Mouse (Mus musculus): Measurements from ENCODE around the gene Scn2b.

Scn2b gene

DNA sequence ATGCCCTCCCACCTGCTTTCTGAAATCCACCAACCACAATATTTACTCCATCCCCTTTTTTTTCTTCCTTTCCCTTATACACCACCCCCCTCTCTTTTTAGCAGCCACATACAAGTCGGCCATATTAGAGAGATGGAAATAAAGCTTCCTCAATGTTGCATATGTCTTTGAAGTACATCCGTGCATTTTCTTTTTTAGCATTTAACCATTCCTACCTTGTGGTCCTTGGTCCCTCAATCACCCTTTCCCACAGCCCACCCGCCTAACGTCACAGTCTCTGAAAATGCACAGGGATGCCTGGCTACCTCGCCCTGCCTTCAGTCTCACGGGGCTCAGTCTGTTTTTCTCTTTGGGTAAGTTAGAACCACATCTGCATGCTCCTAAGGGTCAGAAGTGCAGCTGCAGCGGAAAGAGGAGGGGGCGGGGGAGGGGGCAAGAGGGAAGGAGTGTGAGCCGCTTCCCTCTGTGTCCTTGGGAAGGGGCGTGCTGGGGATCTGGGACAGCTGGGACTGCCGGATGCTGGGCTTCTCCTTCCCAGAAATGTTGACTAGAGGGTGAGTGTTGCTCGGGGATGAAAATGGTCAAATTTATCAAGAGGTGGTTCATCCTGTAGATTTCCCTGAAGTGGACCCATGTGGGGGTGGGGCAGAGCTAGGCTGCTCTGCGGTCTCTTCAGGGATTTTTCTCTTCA, at the start of gene Scn2b:
TSS of gene Scn2b (plus strand) at position 42 of the 691 bp plus-strand sequence.
- in situ Hi-C loops (cut with MboI; ENCODE audit: low pct_unique_long_range_greater_than_20kb in 1 of 2, low sequenced_read_pairs in 2 of 2, unreplicated experiment in 1 of 2), result no loop called here

DNA sequence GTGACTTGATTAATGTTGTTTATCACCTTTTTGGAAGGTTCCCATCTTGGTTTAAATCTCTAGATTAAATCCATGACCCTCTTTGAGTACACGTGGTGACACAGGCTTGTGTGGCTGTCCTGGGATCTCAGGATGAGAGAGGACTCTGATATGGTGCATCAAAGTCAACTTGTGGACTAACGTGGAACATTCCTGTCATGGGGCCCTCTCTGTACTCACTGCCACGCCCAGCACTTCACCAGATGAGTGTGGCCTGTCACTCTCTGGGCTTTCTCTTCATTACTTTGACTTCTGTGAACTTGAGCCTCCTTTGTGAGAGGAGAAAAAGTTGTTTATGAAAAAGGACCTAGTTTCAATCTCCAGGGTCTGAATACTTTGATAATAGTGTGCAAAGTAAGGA, 45.8 kb upstream of the Scn2b start:
- in situ Hi-C loops (cut with MboI; ENCODE audit: low pct_unique_long_range_greater_than_20kb in 1 of 2, low sequenced_read_pairs in 2 of 2, unreplicated experiment in 1 of 2), result no loop called here

DNA sequence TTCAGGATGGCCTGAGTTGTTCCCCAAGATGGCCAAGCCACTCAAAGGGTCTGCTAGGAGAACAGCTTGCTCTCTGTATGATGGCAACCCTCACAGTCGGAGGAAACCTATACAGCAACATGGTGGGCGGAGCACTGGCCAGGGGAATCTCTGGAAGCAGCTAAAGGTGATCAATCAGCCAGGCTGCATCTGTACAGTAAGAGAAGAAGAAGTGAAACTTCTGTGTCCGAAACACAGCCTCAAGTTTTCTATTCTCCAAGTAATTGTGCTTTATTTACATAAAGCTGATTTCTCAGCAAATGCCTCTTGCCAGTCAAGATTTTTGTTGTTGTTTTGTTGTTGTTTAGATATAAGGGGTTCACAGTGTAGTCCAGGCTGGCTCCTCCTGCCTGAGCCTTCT, 39.7 kb upstream of the Scn2b start:
- in situ Hi-C loops (cut with MboI; ENCODE audit: low pct_unique_long_range_greater_than_20kb in 1 of 2, low sequenced_read_pairs in 2 of 2, unreplicated experiment in 1 of 2), result no loop called here

DNA sequence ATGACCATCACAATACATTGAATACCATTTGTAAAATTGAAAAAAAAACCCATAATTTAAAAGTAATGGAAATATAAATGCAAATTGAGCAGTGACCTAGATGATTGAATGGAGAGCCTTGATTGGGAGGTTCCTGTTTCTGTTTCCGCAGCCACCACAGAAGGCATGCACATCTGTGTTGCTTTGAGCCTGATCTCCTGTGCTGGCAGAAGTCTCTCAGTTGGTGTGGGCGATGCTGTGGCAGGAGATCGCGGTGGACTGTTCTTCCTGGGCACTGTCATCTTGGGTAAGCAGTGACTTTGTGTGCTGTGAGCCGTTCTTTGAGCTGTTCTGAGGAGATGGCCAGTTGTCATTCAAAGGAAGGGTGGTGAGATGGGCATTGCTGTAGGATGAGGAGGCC, 38.6 kb upstream of the Scn2b start, which contains the start of gene Jaml:
TSS of gene Jaml (plus strand) at position 173 of the 400 bp plus-strand sequence.
- in situ Hi-C loops (cut with MboI; ENCODE audit: low pct_unique_long_range_greater_than_20kb in 1 of 2, low sequenced_read_pairs in 2 of 2, unreplicated experiment in 1 of 2), result no loop called here

DNA sequence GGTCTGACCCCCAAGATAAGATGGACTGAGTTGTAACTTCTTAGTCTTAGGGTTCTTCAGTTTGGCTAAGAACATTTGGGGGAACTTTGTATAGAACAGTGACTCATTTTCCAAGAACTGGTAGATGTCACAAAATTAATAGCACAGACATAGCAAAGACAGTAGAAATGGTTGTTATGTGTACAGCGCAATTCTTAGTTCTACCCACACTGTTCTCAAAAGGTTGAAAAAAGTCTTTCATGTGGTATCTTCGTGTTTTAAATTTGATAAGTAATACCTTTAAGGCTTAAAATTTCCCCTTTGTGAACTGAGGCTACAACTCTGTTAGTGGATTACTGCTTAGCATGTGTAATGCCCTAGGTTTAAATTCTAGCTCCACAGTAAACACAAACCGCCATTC, 34.5 kb upstream of the Scn2b start:
- in situ Hi-C loops (cut with MboI; ENCODE audit: low pct_unique_long_range_greater_than_20kb in 1 of 2, low sequenced_read_pairs in 2 of 2, unreplicated experiment in 1 of 2), result no loop called here

DNA sequence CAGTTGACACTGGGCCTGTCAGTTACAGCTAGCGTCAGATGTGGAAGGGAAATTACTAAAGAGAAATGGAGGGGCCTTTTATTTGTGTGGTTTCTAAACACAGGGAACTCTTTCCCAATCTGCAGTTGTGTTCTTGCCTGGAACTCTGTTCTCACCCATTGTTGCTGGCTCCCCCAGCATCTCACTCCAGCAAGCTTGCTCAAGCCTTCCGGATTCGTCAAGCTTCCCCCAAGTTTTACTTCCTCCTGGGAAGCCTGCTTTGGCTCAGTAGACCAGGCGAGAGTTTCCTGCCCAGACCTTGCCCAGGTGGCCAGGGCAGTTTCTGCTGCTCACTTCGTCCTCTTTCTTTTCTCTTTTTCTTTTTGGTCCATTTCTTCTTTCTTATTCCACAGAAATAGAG, 33.0 kb upstream of the Scn2b start:
- in situ Hi-C loops (cut with MboI; ENCODE audit: low pct_unique_long_range_greater_than_20kb in 1 of 2, low sequenced_read_pairs in 2 of 2, unreplicated experiment in 1 of 2), result no loop called here

DNA sequence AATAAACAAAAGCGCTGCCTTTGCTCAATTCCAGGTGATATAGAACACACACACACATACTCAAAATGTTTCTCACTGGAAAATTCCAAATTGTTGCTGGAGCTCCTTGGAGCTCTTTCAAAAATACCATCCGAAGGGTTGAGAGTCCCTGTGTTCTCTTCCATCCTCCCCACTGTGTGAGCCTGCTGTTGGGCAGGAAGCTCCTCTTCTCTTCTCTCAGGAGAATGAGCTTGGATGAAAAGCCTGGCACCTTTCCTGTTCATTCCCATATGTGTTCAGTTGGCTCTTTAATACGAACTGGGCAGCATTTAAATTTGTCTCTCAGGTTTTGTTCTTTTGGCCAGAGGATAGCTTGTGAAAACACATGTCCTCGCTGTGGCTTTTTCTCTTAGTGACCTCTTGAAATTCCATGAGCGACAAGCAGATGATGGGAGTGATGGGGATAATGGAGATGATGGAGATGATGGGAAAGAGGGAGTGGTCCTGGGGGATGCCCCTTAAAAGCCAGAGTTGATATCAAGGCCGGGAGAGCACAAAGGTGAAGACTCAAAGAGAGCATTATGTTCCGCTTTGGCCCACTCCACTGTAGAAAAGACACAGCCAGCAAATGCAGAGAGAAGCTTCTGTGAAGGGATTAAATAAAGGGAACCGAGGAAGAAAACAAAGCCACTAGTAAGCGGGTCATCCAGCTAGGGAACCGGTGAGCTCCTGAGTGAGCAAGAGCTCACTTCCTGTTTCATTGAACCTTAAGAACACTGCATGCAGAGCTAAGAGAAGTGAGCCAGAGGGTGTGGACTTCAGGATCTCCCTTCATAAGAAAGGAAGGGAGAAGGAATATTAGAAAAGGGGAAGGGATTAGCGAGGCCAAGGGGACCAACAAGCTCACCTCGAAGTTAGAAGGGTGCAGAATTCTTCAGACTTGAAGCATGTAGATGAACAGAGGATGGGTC, 31.6 kb upstream of the Scn2b start:
- in situ Hi-C loops (cut with MboI; ENCODE audit: low pct_unique_long_range_greater_than_20kb in 1 of 2, low sequenced_read_pairs in 2 of 2, unreplicated experiment in 1 of 2), result no loop called here

DNA sequence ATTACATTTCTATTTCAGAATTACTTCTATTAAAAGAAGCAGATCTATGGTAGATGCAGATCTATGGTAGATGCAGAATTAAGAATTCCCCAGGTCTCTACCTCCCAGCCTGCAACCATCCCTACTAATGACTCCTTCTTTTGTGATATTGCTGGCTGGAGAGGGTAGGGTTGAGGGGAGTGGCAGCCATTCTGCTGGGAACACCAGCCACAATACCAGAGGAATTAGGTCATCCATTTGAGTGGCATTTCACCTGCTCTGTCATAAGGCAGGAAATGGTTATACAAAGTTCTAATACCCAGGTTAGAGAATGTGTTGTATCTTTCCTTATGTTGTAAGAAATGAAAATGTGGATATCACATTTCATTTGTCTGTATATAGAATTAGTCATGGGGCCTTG, 29.5 kb upstream of the Scn2b start:
- in situ Hi-C loops (cut with MboI; ENCODE audit: low pct_unique_long_range_greater_than_20kb in 1 of 2, low sequenced_read_pairs in 2 of 2, unreplicated experiment in 1 of 2), result no loop called here

DNA sequence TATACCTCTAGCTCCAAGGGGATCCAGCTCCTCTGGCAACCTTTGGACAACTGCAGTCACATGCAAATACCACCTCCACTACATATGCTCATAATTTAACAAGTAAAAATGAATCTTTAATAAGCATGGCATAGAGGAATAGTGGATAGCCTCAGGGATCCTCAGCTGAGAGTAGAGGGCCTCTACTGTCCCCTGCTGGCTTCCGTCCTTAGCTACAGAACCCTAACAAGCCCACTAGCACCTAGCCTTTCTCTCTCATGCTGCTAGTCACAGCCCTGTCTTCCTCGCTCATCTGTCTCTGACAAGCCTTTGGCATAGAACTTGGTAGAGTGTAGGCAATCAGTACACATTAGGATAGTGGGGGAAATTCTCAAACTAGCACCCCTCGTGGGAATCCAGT, 26.8 kb upstream of the Scn2b start:
- in situ Hi-C loops (cut with MboI; ENCODE audit: low pct_unique_long_range_greater_than_20kb in 1 of 2, low sequenced_read_pairs in 2 of 2, unreplicated experiment in 1 of 2), result no loop called here

DNA sequence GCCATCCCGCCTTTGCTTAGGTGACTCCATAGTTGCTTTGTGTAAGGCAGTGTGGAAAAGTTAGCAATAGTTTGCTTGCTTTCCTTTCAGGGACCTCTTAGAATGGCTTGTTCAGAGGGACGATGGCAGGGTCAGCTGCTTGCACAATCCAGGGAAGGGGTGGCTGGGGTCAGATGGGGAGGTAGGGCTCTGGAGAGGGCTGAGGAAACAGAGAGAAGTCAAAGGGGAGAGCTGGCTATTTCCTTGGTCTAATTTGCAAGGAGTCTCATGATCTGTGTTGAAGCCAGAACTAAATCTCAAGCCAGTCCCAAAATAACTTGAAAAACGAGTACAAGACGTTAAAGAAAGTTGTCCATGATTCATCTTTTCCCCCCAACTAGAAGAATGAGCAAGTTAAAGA, 24.9 kb upstream of the Scn2b start:
- in situ Hi-C loops (cut with MboI; ENCODE audit: low pct_unique_long_range_greater_than_20kb in 1 of 2, low sequenced_read_pairs in 2 of 2, unreplicated experiment in 1 of 2), result no loop called here

DNA sequence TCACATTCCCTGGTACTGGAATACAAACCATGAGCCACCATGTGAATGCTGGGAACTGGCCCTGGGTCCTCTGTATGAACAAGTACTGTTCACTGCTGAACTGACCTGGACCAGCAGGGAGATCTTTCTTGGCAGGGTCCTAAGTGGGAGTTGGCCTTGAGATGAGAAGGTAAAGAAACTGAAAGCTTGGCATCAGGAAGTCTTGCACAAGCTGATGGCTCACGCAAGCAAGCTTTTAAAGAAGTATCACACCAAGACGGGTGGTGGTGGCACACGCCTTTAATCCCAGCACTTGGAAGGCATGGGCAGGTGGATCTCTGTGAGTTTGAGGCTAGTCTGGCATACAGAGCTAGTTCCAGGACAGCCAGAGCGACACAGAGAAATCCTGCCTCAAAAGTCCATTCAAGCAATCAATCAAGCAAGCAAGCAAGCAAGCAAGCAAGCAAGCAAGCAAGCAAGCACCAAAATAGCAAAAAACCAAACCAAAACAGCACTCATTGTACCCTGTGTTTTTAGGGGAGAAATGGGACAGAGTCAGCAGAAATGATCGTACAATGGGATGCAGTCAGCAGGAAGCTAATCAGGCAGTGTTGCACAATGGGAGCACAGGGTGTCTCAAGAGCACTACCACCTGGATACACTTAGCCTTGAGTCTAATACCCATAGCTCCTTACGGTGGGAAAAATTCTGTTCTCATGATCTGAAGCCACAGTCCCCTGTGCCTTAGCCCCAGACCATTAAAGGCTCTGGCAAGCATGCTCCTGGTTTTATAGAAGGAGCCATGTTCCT, 22.2 kb upstream of the Scn2b start:
- in situ Hi-C loops (cut with MboI; ENCODE audit: low pct_unique_long_range_greater_than_20kb in 1 of 2, low sequenced_read_pairs in 2 of 2, unreplicated experiment in 1 of 2), result no loop called here

DNA sequence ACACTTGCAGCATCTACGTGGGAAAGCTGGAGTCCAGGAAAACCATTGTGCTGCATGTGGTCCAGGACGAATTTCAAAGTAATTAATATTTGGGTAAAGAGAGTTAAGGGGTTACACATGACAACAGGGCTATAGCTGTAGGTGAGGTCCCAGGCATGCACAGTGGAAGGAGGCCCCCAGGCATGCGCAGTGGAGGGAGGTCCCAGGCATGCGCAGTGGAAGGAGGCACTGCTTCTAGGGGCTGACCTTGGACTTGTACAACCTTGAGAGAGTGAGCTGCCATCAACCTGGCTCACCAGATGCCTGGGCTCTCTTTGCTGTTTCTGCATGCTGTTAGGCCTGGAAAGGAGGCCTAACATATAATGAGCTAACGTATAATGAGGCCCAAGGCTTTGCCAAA, 19.7 kb upstream of the Scn2b start:
- in situ Hi-C loops (cut with MboI; ENCODE audit: low pct_unique_long_range_greater_than_20kb in 1 of 2, low sequenced_read_pairs in 2 of 2, unreplicated experiment in 1 of 2), result no loop called here

DNA sequence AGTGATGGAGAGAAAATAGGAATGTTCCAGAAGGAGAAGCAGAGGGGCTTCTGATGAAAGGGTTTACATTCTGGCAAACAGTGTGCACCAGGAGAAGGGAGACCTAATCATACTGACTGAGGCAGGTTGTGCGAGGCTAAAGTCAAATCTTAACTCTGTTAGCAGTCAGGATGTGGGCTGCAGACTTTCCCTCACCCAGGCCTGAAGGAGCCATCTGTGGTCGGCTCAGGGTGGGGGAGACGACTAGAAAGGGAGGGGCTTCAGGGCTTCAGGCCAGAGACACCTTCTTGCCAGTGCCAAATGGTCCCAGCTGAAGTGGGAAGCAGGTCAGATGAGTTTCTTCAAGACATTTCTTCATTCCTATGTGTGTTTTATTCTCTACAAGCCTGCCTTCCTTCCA, 19.2 kb upstream of the Scn2b start:
- in situ Hi-C loops (cut with MboI; ENCODE audit: low pct_unique_long_range_greater_than_20kb in 1 of 2, low sequenced_read_pairs in 2 of 2, unreplicated experiment in 1 of 2), result no loop called here

DNA sequence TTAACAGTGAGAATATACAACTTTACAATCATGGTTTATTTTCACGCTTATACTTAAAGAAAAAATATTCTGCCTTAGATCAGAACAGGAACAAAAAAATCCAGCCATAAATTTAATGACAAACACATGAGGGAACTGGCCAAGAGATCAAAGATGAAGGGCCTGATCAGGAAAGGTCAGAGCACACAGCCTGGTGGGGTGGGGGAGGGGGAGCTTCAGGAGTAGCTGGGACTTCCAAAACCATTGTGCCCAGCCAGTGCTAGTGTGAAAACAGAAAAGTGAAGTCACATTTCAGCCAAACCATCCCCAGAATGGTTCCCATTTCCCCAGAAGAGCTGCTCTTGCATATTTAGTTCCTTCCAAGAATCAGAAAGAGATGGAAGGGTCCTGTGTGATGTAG, 15.1 kb upstream of the Scn2b start:
- in situ Hi-C loops (cut with MboI; ENCODE audit: low pct_unique_long_range_greater_than_20kb in 1 of 2, low sequenced_read_pairs in 2 of 2, unreplicated experiment in 1 of 2), result no loop called here

DNA sequence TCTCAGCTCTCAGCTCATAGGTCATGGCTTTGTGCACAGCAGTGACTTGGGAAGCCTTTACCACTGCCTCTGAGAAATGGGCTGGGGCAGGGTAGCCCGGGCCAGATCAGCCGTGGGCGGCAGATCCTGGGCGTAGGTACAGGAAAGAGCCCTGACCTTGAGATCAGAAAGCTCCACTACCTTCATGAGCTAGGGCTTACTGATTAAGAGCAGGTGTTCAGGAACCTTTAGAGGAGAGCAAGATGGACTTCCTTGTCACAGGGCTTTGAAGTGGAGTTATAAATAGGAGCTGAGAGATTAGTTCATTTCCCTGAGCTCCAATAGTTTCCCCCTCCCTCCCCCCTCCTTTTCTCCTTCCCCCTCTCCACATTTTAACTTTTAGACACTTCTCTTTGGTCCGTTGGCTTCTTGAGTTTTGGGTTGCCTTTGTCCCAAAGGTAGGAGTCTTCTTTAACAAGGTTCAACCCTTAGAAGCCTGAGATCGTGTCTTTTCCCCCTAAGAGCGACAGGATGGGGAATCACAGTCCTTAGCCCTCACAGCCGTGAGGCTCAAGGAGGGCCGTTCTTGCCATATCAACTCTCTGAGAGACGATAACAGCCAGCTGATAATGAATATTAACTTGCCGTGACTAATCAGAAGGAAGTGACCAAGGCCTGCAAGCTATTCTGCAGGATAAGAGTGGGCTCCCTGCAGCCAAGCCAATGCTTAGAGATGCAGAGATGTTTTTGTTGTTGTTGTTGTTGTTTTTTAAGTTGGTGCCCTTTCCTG, 14.2 kb upstream of the Scn2b start:
- in situ Hi-C loops (cut with MboI; ENCODE audit: low pct_unique_long_range_greater_than_20kb in 1 of 2, low sequenced_read_pairs in 2 of 2, unreplicated experiment in 1 of 2), result no loop called here

DNA sequence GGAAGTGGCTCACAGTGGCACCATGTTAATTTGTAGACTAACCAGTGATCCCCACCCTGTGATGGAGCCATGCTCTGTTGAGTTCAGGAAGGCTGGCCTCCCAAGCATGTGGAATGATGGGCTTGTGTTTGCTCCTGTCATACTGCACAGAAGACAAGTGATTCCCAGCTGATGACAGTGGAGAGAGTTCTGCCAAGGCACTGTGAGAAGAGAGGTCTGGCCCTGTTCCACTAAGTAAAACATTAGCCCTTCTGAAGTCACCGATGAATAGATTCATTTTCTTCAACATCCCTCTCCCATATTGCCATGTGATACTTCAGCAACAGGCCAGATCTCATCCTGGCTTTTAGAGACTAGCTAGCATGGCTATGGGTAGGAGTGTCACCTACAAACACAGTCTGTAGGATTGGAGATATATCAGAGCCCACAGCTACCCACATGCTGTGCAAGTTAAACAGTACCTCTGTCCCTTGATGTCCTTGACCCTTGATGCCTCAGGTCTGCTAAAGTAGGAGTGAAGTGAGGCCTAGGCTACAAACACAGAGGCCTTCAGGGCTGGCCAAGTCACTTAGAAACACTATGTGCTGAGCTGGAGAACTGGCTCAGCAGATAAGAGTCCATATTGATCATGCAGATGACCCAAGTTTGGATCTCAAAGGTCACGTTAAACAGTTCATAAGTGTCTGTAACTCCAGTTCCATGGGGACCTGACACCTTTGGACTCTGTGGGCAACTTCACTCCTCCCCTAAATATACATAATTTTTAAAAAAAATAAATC, 11.8 kb upstream of the Scn2b start:
- in situ Hi-C loops (cut with MboI; ENCODE audit: low pct_unique_long_range_greater_than_20kb in 1 of 2, low sequenced_read_pairs in 2 of 2, unreplicated experiment in 1 of 2), result no loop called here

DNA sequence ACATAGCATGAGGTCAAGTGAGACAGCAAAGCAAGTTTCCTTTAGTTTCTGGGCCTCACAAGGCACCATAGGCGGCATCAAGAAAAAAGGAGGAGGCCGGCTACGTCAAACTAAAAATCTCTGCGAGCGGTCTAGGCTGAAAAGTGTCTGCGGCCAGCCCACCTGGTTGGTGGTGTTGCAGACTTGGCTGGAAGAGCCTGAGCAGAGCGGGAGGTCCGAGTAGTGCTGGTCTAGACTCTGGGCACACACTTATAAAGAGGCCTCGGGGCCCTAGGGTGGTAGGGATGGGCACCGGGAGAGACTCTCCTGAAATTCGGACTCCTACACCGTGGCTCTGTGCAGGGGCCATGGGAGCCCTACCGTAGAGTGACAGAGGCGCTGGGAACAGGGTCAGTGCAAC, 1.9 kb upstream of the Scn2b start:
- in situ Hi-C loops (cut with MboI; ENCODE audit: low pct_unique_long_range_greater_than_20kb in 1 of 2, low sequenced_read_pairs in 2 of 2, unreplicated experiment in 1 of 2), result no loop called here

DNA sequence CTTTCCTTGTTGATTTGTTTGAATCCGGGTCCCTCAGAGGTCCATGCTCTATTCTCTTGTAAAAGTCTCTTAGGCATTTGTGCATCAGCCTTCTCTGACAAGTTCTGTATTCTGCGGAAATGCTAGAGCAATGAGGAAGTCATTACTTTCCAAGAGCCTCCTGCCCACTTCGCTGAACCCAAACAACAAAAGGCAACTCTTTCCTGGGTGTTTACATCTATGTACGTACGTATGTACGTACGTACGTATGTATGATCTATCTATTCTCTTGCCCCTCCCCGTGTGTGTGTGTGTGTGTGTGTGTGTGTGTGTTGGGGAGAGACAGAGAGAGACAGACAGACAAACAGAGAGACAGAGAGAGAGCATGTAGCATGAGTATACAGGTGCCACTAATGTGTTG, 763 bp upstream of the Scn2b start:
- in situ Hi-C loops (cut with MboI; ENCODE audit: low pct_unique_long_range_greater_than_20kb in 1 of 2, low sequenced_read_pairs in 2 of 2, unreplicated experiment in 1 of 2), result no loop called here

Data from mouse embryonic stem cell (cell line).